Mouse (Mus musculus) layer of hippocampus, postnatal 36 days (tissue): ENCODE results near the gene Mfap1a. TPM values are rescaled to one million over a fixed set of nuclear protein-coding genes. Genes with fewer than 3 reads are reported as not detected.

Experiments used
- microRNA-seq, 2 experiments: library from miRNA; unstranded; fragments of <30 nt; microRNA quantifications; one replicate each; pipeline ENCODE4 v1.2.0; 2021
- total RNA-seq, 2 experiments: library from RNA; stranded (reverse); gene quantifications; 2 replicates each; pipeline ENCODE4 v1.2.3; 2021

Gene Mfap1a
- total RNA-seq, 2 experiments from 2014 or later, result 34.1 to 35.4 TPM

Small RNA genes lying within 50 kb of the gene (microRNA-seq; reads per million reads assigned to microRNA genes)
- gene Gm22953, result 0 reads per million in 2 experiments

Other genes starting within 250 kb of the Mfap1a start
- 100 to 1,000 TPM; 145 to 163 TPM for gene Trp53bp1, start 235.3 kb downstream of the Mfap1a start, total RNA-seq
- gene Map1a, start 217.1 kb downstream of the Mfap1a start, total RNA-seq, result 100 to 1,000 TPM; 556 to 596 TPM
- 100 to 1,000 TPM in 1 of 2 experiments, 10 to 100 TPM in 1; 98.7 to 107 TPM for gene Ppip5k1, start 151.3 kb downstream of the Mfap1a start, total RNA-seq
- gene Ckmt1, start 149.0 kb downstream of the Mfap1a start, total RNA-seq, result 100 to 1,000 TPM; 376 to 384 TPM
- gene Strc, start 119.5 kb downstream of the Mfap1a start, total RNA-seq, result 1 to 10 TPM in 1 of 2 experiments, under 1 TPM in 1; 0.63 to 1.5 TPM
- gene Pdia3, start 92.9 kb downstream of the Mfap1a start, total RNA-seq, result 100 to 1,000 TPM; 219 to 255 TPM
- gene Catsper2, start 92.9 kb downstream of the Mfap1a start, total RNA-seq, result 1 to 10 TPM; 5.7 to 6.4 TPM
- gene Ell3, start 62.4 kb downstream of the Mfap1a start, total RNA-seq, result not detected
- 100 to 1,000 TPM; 157 to 175 TPM for gene Serf2, start 57.5 kb downstream of the Mfap1a start, total RNA-seq
- gene Hypk, start 53.4 kb downstream of the Mfap1a start, total RNA-seq, result 10 to 100 TPM; 17.3 to 19.6 TPM
- under 1 TPM; 0.23 to 0.32 TPM for gene Serinc4, start 49.9 kb downstream of the Mfap1a start, total RNA-seq
- 10 to 100 TPM; 45.1 to 47.4 TPM for gene Mfap1b, start 32.6 kb downstream of the Mfap1a start, total RNA-seq
- gene Wdr76, start 58 bp upstream of the Mfap1a start, total RNA-seq, result 1 to 10 TPM; 2.7 to 3.4 TPM